Mouse (Mus musculus) liver, embryonic 15.5 days (tissue): ENCODE data around the gene Trim46. TPM values are rescaled to one million over a fixed set of nuclear protein-coding genes. Genes with fewer than 3 reads are reported as not detected.

Experiments used
- ATAC-seq: fragments of 200-750 bp; cut with Nextera tagmentation; 2 replicates; pipeline ENCODE4 v1.8.0; 2017; ENCODE audit warnings: moderate number of reproducible peaks, mild to moderate bottlenecking, moderate library complexity; ENCODE audit not compliant: insufficient read depth
- H3K27ac ChIP-seq: fragments of 300-500 bp; sonication (generic); replicated peaks from 2 replicates; pipeline ENCODE4 v1.5.1; 2015; ENCODE audit warnings: mild to moderate bottlenecking, inconsistent platforms
- H3K27me3 ChIP-seq: fragments of 300-500 bp; sonication (generic); 2 replicates; pipeline ENCODE4 v1.6.1; 2015; ENCODE audit warnings: mild to moderate bottlenecking, inconsistent platforms
- H3K36me3 ChIP-seq: fragments of 300-500 bp; sonication (generic); replicated peaks from 2 replicates; pipeline ENCODE4 v1.6.1; 2015; ENCODE audit warnings: moderate library complexity, mild to moderate bottlenecking, inconsistent platforms
- H3K4me1 ChIP-seq: fragments of 300-500 bp; sonication (generic); replicated peaks from 2 replicates; pipeline ENCODE4 v1.6.1; 2015; ENCODE audit warnings: inconsistent platforms
- H3K4me2 ChIP-seq: fragments of 300-500 bp; sonication (generic); 2 replicates; pipeline ENCODE4 v1.6.1; 2015; ENCODE audit warnings: moderate library complexity, mild to moderate bottlenecking, inconsistent platforms
- H3K4me3 ChIP-seq: fragments of 300-500 bp; sonication (generic); replicated peaks from 2 replicates; pipeline ENCODE4 v1.5.1; 2015; ENCODE audit warnings: mild to moderate bottlenecking, inconsistent platforms
- H3K9ac ChIP-seq: fragments of 300-500 bp; sonication (generic); 2 replicates; pipeline ENCODE4 v1.6.1; 2015; ENCODE audit warnings: moderate library complexity, mild to moderate bottlenecking, inconsistent platforms
- H3K9me3 ChIP-seq: fragments of 300-500 bp; sonication (generic); replicated peaks from 2 replicates; pipeline ENCODE4 v1.6.1; 2016; ENCODE audit warnings: inconsistent platforms
- WGBS: fragments of 180-500 bp; shearing (Covaris S2); methylation state at CpG from one replicate; pipeline ENCODE4 v1.1.7; 2015; ENCODE audit warnings: mixed read lengths; ENCODE audit not compliant: insufficient replicate concordance; 5-methylcytosine and 5-hydroxymethylcytosine counted together
- polyA plus RNA-seq: library from polyadenylated mRNA; unstranded; fragments of >200 nt; fragmentation: Nextera tagmentation; extraction: Ambion mirVana; gene quantifications from 2 replicates; pipeline ENCODE4 v1.2.1, GENCODE M21; 2015

Gene Trim46
- polyA plus RNA-seq, 1 experiment from 2014 or later, result 0.23 TPM

- Histone ChIP-seq H3K27ac (no peak overlapping the region), H3K9ac (no peak overlapping the region), H3K4me2 (no peak overlapping the region), H3K4me3 (no peak overlapping the region), H3K9me3 (no peaks in the 10 kb centered on the region), H3K4me1 (peaks cover 20% of the 10 kb centered on the region), H3K27me3 (peaks cover 57% of the 10 kb centered on the region), H3K36me3 (no peaks in the 10 kb centered on the region)
- no peak for ATAC-seq
- 59% methylated on average over 16 of the region's 16 CpGs for WGBS
These were observed 14.3 kb downstream of the Trim46 start for GRCm38 (mm10) chr3:89231772-89232275.

GRCm38 (mm10) chr3:89231345-89231744 lies 14.8 kb downstream of the Trim46 start:
- no peak for ATAC-seq
- H3K4me3 ChIP-seq, result no peak overlapping the region
- H3K4me1 ChIP-seq, result peaks cover 24% of the 10 kb centered on the region
- no peak overlapping the region for H3K9ac ChIP-seq
- H3K9me3 ChIP-seq, result no peaks in the 10 kb centered on the region
- 17% methylated on average over 7 of the region's 7 CpGs for WGBS
- H3K27me3 ChIP-seq, result peaks cover 57% of the 10 kb centered on the region
- H3K36me3 ChIP-seq, result no peaks in the 10 kb centered on the region
- no peak overlapping the region for H3K4me2 ChIP-seq
- no peak overlapping the region for H3K27ac ChIP-seq

- no peaks in the 10 kb centered on the region for H3K9me3 ChIP-seq
- H3K27ac ChIP-seq, result no peak overlapping the region
- no peak overlapping the region for H3K4me2 ChIP-seq
- H3K36me3 ChIP-seq, result no peaks in the 10 kb centered on the region
- H3K4me1 ChIP-seq, result peaks cover 25% of the 10 kb centered on the region
- WGBS, result 48% methylated on average over 2 of the region's 2 CpGs
- H3K4me3 ChIP-seq, result no peak overlapping the region
- ATAC-seq, result no peak
- H3K27me3 ChIP-seq, result peaks cover 61% of the 10 kb centered on the region
- no peak overlapping the region for H3K9ac ChIP-seq
These were observed 15.5 kb downstream of the Trim46 start for GRCm38 (mm10) chr3:89230561-89230960.

GRCm38 (mm10) chr3:89229276-89229675 lies 16.8 kb downstream of the Trim46 start:
- Histone ChIP-seq H3K36me3 (no peaks in the 10 kb centered on the region), H3K4me1 (peaks cover 25% of the 10 kb centered on the region), H3K4me3 (no peak overlapping the region), H3K4me2 (no peak overlapping the region), H3K27me3 (peaks cover 74% of the 10 kb centered on the region), H3K27ac (no peak overlapping the region), H3K9me3 (no peaks in the 10 kb centered on the region), H3K9ac (no peak overlapping the region)
- ATAC-seq, result no peak
- whole genome bisulfite sequencing, result 75% methylated on average over 4 of the region's 4 CpGs

- H3K36me3 ChIP-seq, result no peaks in the 10 kb centered on the region
- H3K9ac ChIP-seq, result no peak within 1 kb of the TSS
- H3K9me3 ChIP-seq, result no peaks in the 10 kb centered on the region
- ATAC-seq, result no peak
- peaks cover 78% of the 10 kb centered on the region for H3K27me3 ChIP-seq
- peak within 1 kb of the TSS; percentile 73 for H3K4me2 ChIP-seq
- peak within 1 kb of the TSS; percentile 51 for H3K4me3 ChIP-seq
- 39% methylated on average over 10 of the region's 10 CpGs for WGBS
- H3K27ac ChIP-seq, result no peak within 1 kb of the TSS
- peaks cover 25% of the 10 kb centered on the region for H3K4me1 ChIP-seq
These were observed 17.3 kb downstream of the Trim46 start, which contains the start of gene Muc1 for GRCm38 (mm10) chr3:89228836-89229235. TSS of gene Muc1 (plus strand) at chr3:89229057.

GRCm38 (mm10) chr3:89228180-89228549 lies 17.9 kb downstream of the Trim46 start:
- no peaks in the 10 kb centered on the region for H3K36me3 ChIP-seq
- H3K27me3 ChIP-seq, result peaks cover 85% of the 10 kb centered on the region
- peak overlapping the region; percentile 51 for H3K4me3 ChIP-seq
- H3K9ac ChIP-seq, result no peak overlapping the region
- WGBS, result under 1% methylated on average over 20 of the region's 20 CpGs
- ATAC-seq, result peak; percentile 39; the same call in 1 of the 2 replicates
- no peaks in the 10 kb centered on the region for H3K9me3 ChIP-seq
- H3K27ac ChIP-seq, result no peak overlapping the region
- peak overlapping the region; percentile 73 for H3K4me2 ChIP-seq
- H3K4me1 ChIP-seq, result peaks cover 25% of the 10 kb centered on the region

GRCm38 (mm10) chr3:89227307-89228179 lies 18.6 kb downstream of the Trim46 start:
- no peak for ATAC-seq
- H3K9ac ChIP-seq, result no peak overlapping the region

GRCm38 (mm10) chr3:89226900-89227299 lies 19.2 kb downstream of the Trim46 start, which contains the start of gene Mtx1:
TSS of gene Mtx1 (minus strand) at chr3:89227088.
- H3K9ac ChIP-seq, result no peak within 1 kb of the TSS
- peaks cover 96% of the 10 kb centered on the region for H3K27me3 ChIP-seq
- H3K9me3 ChIP-seq, result no peaks in the 10 kb centered on the region
- H3K4me1 ChIP-seq, result peaks cover 25% of the 10 kb centered on the region
- peak within 1 kb of the TSS; percentile 25 for H3K4me3 ChIP-seq
- no peak; the same call in 1 of the 2 replicates for ATAC-seq
- no peaks in the 10 kb centered on the region for H3K36me3 ChIP-seq
- WGBS, result 10% methylated on average over 21 of the region's 21 CpGs
- peak within 1 kb of the TSS; percentile 73 for H3K4me2 ChIP-seq
- H3K27ac ChIP-seq, result no peak within 1 kb of the TSS

More at GRCm38 (mm10) chr3:89227307-89228179, 18.6 kb downstream of the Trim46 start:
- peak overlapping the region; percentile 73 for H3K4me2 ChIP-seq
- no peak overlapping the region for H3K27ac ChIP-seq
- WGBS, result 4% methylated on average over 41 of the region's 41 CpGs
- no peaks in the 10 kb centered on the region for H3K9me3 ChIP-seq
- H3K36me3 ChIP-seq, result no peaks in the 10 kb centered on the region
- H3K27me3 ChIP-seq, result peaks cover 91% of the 10 kb centered on the region
- peaks cover 25% of the 10 kb centered on the region for H3K4me1 ChIP-seq
- H3K4me3 ChIP-seq, result peak overlapping the region; percentile 25

GRCm38 (mm10) chr3:89226361-89226760 lies 19.7 kb downstream of the Trim46 start:
- Histone ChIP-seq H3K4me1 (peaks cover 25% of the 10 kb centered on the region), H3K4me3 (no peak overlapping the region), H3K27ac (no peak overlapping the region), H3K9ac (no peak overlapping the region), H3K36me3 (no peaks in the 10 kb centered on the region), H3K4me2 (no peak overlapping the region), H3K27me3 (peaks cover 98% of the 10 kb centered on the region), H3K9me3 (no peaks in the 10 kb centered on the region)
- 49% methylated on average over 11 of the region's 11 CpGs for WGBS
- no peak for ATAC-seq

GRCm38 (mm10) chr3:89225918-89226317 lies 20.2 kb downstream of the Trim46 start:
- Histone ChIP-seq H3K9ac (no peak overlapping the region), H3K4me2 (no peak overlapping the region), H3K36me3 (no peaks in the 10 kb centered on the region), H3K9me3 (no peaks in the 10 kb centered on the region), H3K4me1 (peaks cover 25% of the 10 kb centered on the region), H3K27ac (no peak overlapping the region), H3K4me3 (no peak overlapping the region), H3K27me3 (peaks cover 98% of the 10 kb centered on the region)
- ATAC-seq, result no peak
- 38% methylated on average over 4 of the region's 4 CpGs for WGBS

- peaks cover 25% of the 10 kb centered on the region for H3K4me1 ChIP-seq
- H3K4me2 ChIP-seq, result no peak overlapping the region
- peaks cover 94% of the 10 kb centered on the region for H3K27me3 ChIP-seq
- ATAC-seq, result no peak
- H3K4me3 ChIP-seq, result no peak overlapping the region
- H3K36me3 ChIP-seq, result no peaks in the 10 kb centered on the region
- no peak overlapping the region for H3K27ac ChIP-seq
- no peaks in the 10 kb centered on the region for H3K9me3 ChIP-seq
- 56% methylated on average over 12 of the region's 12 CpGs for WGBS
- no peak overlapping the region for H3K9ac ChIP-seq
These were observed 20.7 kb downstream of the Trim46 start for GRCm38 (mm10) chr3:89225321-89225815.
